Mouse (Mus musculus) limb, embryonic 12.5 days (tissue): ENCODE results near the gene Mthfd1. TPM values are rescaled to one million over a fixed set of nuclear protein-coding genes. Genes with fewer than 3 reads are reported as not detected.
"Not testable (repeated sequence)": the region's sequence is repeated elsewhere in the genome, so short reads cannot be mapped to it uniquely, and the experiment has no call there.

Source experiments
- ATAC-seq: fragments of 200-750 bp; cut with Nextera tagmentation; 2 replicates; pipeline ENCODE4 v1.8.0; 2017; ENCODE audit warnings: low read depth, moderate TSS enrichment; ENCODE audit not compliant: insufficient number of reproducible peaks, insufficient read depth, low FRiP score, low TSS enrichment
- H3K27ac ChIP-seq: fragments of 300-500 bp; sonication (generic); 2 replicates; pipeline ENCODE4 v1.5.1; 2016; ENCODE audit warnings: mild to moderate bottlenecking, moderate library complexity
- H3K27me3 ChIP-seq: fragments of 300-500 bp; sonication (generic); 2 replicates; pipeline ENCODE4 v1.6.1; 2016; ENCODE audit warnings: mild to moderate bottlenecking, moderate library complexity
- H3K36me3 ChIP-seq: fragments of 300-500 bp; sonication (generic); 2 replicates; pipeline ENCODE4 v1.6.1; 2016; ENCODE audit warnings: mild to moderate bottlenecking, moderate library complexity
- H3K4me1 ChIP-seq: fragments of 300-500 bp; sonication (generic); replicated peaks from 2 replicates; pipeline ENCODE4 v1.6.1; 2016
- H3K4me2 ChIP-seq: fragments of 300-500 bp; sonication (generic); 2 replicates; pipeline ENCODE4 v1.6.1; 2016; ENCODE audit warnings: mild to moderate bottlenecking, moderate library complexity
- H3K4me3 ChIP-seq: fragments of 300-500 bp; sonication (generic); replicated peaks from 2 replicates; pipeline ENCODE4 v1.5.1; 2016; ENCODE audit warnings: mild to moderate bottlenecking
- H3K9ac ChIP-seq: fragments of 300-500 bp; sonication (generic); replicated peaks from 2 replicates; pipeline ENCODE4 v1.6.1; 2016; ENCODE audit warnings: mild to moderate bottlenecking, moderate library complexity
- H3K9me3 ChIP-seq: fragments of 300-500 bp; sonication (generic); 2 replicates; pipeline ENCODE4 v1.6.1; 2016; ENCODE audit warnings: mild to moderate bottlenecking, moderate library complexity
- WGBS: fragments of 180-500 bp; shearing (Covaris S2); methylation state at CpG from one replicate; pipeline ENCODE4 v1.1.7; 2016; 5-methylcytosine and 5-hydroxymethylcytosine counted together
- polyA plus RNA-seq: library from polyadenylated mRNA; unstranded; fragments of >200 nt; fragmentation: Nextera tagmentation; extraction: Ambion mirVana; gene quantifications from 2 replicates; pipeline ENCODE4 v1.2.1, GENCODE M21; 2016

Gene Mthfd1
- polyA plus RNA-seq: 81.2 and 83.6 TPM in 2 replicates

DNA sequence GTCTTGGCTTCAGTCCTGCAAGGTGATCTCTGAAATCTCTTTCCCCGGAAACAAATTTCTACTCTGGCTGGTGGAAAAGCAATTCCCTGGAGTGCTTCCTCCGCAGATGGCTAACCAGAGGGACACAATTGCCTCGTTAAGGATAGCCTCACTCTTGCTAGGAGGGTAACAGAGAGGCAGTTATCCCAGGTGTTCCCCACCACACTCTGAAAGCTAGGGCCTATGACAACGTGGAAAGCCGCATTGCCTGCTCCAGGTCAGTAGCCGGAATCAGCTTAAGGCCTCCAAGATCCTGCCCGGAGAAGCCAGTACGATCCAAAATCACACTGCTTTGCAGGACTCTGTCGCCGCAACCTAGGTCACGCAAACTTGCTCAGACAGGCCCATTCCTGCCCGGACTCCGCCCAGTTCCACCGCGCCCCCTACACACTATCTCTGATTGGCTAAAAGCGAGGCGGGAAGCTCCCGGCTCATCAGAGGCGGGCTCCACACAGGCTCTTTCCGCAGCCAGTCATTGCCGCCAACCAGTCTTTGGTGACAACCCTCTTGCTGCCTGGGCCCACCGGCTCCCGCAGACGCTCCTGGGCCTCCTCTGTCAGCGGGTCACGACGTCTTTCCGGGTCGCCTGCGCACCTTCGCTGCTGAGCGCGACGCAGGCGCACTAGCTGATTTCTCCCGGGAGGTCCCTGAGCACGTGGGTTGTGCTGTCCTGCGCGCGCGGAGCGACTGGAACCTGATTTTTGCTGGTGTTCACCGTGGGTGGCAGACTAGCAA, at the start of gene Mthfd1:
Gene Mthfd1 (plus strand): TSS at position 574 of the 774 bp plus-strand sequence.
- no peaks in the 10 kb centered on the region for H3K9me3 ChIP-seq
- 2% methylated on average over 43 of the region's 43 CpGs for WGBS
- H3K4me1 ChIP-seq: 0 out of 2 replicates have a peak, but pooled peaks cover 7% of the 10 kb centered on the region
- H3K9ac ChIP-seq: peak within 1 kb of the TSS; percentile 70
- ATAC-seq: peak; percentile 98
- no peaks in the 10 kb centered on the region for H3K27me3 ChIP-seq
- H3K36me3 ChIP-seq: no peaks in the 10 kb centered on the region
- peak within 1 kb of the TSS; percentile 54 for H3K4me3 ChIP-seq
- H3K4me2 ChIP-seq: peak within 1 kb of the TSS; percentile 84
- peak within 1 kb of the TSS; percentile 78 for H3K27ac ChIP-seq

DNA sequence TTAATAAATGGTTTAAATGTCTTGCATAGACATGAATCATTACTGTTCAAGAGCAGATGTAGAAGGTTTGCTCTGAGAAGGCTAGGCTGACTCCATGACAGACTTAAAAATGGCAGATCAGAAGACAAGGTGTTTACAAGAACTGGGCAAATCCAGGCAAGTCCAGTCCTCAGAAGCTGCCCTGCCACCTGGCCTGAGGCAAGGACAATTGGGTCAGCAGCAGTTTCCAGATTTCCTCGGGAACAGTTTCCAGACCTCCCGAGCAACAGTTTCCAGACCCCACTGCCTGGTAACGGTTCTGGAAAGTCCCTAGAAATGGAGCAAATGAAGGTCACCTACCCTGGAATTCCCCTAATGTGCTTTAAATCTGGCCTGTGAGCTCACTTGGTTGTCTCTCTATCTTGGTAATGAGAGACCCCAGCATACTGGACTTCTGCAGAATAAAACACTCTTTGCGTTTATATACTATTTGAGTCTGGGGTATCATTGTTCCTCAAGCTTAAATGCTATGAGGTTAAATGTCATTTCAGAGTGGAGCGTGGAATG, 45.6 kb upstream of the Mthfd1 start:
- Histone ChIP-seq H3K27me3 (no peaks in the 10 kb centered on the region), H3K4me2 (no peak overlapping the region), H3K9ac (no peak overlapping the region), H3K4me1 (no peaks in the 10 kb centered on the region), H3K36me3 (no peaks in the 10 kb centered on the region), H3K9me3 (no peaks in the 10 kb centered on the region), H3K4me3 (no peak overlapping the region), H3K27ac (no peak overlapping the region)
- 87% methylated on average over 5 of the region's 5 CpGs for WGBS
- ATAC-seq: no peak

DNA sequence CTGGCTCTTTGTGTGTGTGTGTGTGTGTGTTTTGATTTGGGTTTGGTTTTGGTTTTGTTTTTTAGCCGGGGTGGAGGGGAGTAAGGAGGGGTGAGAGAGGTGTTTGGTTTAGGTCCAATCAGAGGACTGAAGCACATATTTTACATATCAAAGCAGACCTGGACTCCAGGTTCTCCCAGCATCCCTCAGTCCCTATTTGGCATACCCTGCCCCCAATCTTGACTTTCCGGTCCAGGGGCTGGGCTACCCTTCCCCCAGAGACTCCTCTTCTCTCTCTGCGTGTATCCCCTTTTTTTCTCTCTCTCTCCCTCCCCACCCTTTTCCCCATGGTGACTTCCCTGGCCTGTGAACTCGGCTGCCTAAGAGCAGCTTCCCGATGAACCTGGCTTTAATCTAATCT, 40.0 kb upstream of the Mthfd1 start:
- H3K9ac ChIP-seq: no peak overlapping the region
- H3K4me2 ChIP-seq: no peak overlapping the region

DNA sequence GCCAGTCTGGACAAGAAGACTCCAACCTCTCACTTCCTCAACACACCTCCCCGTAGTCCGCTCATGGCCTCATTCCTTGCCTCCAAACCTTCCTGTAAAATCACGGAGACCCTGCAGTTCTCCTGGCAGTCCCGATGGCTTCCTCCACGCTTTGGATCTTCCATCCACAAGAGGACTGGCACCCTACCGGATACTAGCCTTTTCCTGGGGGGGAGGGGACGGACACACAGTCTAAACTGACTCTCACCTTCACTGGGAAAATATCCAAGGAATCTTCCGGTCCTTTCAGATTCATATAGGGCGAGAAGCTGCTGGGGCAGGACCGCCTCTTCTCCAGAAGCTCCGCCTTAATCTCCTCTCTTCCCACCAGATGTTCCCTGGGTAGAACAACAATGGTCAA, 38.4 kb upstream of the Mthfd1 start:
- Histone ChIP-seq H3K4me2 (no peak overlapping the region), H3K4me1 (0 out of 2 replicates have a peak, but pooled peaks cover 4% of the 10 kb centered on the region), H3K4me3 (no peak overlapping the region), H3K27me3 (no peaks in the 10 kb centered on the region), H3K9ac (no peak overlapping the region), H3K9me3 (no peaks in the 10 kb centered on the region), H3K27ac (no peak overlapping the region), H3K36me3 (no peaks in the 10 kb centered on the region)
- 70% methylated on average over 11 of the region's 11 CpGs for WGBS
- no peak for ATAC-seq

More for the DNA sequence above, 40.0 kb upstream of the Mthfd1 start:
- H3K4me3 ChIP-seq: no peak overlapping the region
- H3K36me3 ChIP-seq: no peaks in the 10 kb centered on the region
- H3K27ac ChIP-seq: no peak overlapping the region
- no peaks in the 10 kb centered on the region for H3K9me3 ChIP-seq
- no peak for ATAC-seq
- no peaks in the 10 kb centered on the region for H3K27me3 ChIP-seq
- 25% methylated on average over 5 of the region's 5 CpGs for WGBS
- H3K4me1 ChIP-seq: 0 out of 2 replicates have a peak, but pooled peaks cover 4% of the 10 kb centered on the region

DNA sequence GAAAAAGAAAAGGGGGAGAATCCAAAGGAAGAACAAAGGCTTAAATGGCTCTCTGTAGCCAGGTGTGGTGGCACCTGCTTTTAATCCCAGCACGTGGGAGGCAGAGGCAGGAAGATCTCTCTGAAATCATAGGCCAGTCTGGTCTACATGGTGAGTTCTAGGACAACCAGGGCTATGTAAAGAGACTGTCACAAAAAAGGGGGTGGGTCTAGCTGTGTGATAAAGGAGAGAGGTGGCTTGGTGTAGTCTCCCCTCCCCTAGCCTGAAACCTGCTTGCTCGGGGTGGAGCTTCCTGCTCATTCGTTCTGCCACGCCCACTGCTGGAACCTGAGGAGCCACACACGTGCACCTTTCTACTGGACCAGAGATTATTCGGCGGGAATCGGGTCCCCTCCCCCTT, 33.0 kb upstream of the Mthfd1 start:
- not testable (repeated sequence) for H3K4me1 ChIP-seq, H3K36me3 ChIP-seq, H3K9ac ChIP-seq, H3K4me2 ChIP-seq, H3K4me3 ChIP-seq, H3K27ac ChIP-seq, ATAC-seq, H3K9me3 ChIP-seq, H3K27me3 ChIP-seq
- WGBS: 52% methylated on average over 3 of the region's 8 CpGs

DNA sequence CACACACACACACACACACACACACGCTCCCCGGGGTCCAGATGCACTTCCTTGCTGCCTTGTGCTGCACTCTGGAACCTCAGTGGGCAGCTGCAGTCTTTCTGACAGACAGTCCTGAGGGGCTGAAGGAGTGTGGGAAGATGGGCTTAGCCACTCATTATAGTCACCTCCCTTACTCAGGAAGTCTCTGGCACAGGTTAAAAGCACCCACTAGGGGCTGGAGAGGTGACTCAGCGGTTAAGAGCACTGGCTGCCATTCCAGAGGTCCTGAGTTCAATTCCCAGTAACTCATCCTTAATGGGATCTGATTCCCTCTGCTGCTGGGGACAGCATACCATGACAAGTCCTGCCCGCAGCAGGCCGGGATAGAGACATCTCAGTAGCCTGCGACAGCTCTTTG, 24.5 kb upstream of the Mthfd1 start:
- Histone ChIP-seq H3K9ac (no peak overlapping the region), H3K9me3 (no peaks in the 10 kb centered on the region), H3K27me3 (no peaks in the 10 kb centered on the region; the same call in 1 of the 2 replicates), H3K27ac (no peak overlapping the region), H3K4me3 (no peak overlapping the region), H3K4me1 (no peaks in the 10 kb centered on the region), H3K4me2 (no peak overlapping the region), H3K36me3 (no peaks in the 10 kb centered on the region)
- ATAC-seq: no peak
- 79% methylated on average over 6 of the region's 6 CpGs for WGBS

DNA sequence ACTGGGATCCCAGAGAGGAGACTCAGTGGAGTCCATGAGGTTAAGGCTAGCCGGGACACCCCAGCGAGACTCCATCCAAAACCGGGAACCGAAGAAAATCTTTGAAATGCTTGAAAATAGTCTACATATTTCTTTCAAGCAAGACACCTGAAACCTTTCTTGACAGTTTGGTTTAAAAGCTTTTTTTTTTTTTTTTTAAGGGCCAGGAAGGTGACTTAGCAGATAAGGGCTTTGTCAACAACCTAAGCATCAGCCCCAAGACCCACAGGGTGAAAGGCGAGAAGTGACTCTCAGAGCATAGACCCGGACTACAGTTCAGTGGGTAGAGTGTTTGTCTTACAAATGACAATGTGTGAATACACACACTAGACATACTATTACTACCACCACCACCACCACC, 19.8 kb upstream of the Mthfd1 start:
- no peak for ATAC-seq
- no peak overlapping the region for H3K27ac ChIP-seq
- H3K36me3 ChIP-seq: no peaks in the 10 kb centered on the region
- no peak overlapping the region for H3K4me3 ChIP-seq
- no peak overlapping the region for H3K9ac ChIP-seq
- no peak overlapping the region for H3K4me2 ChIP-seq
- no peaks in the 10 kb centered on the region for H3K4me1 ChIP-seq
- no peaks in the 10 kb centered on the region for H3K9me3 ChIP-seq
- WGBS: 89% methylated on average over 6 of the region's 6 CpGs
- no peaks in the 10 kb centered on the region for H3K27me3 ChIP-seq

DNA sequence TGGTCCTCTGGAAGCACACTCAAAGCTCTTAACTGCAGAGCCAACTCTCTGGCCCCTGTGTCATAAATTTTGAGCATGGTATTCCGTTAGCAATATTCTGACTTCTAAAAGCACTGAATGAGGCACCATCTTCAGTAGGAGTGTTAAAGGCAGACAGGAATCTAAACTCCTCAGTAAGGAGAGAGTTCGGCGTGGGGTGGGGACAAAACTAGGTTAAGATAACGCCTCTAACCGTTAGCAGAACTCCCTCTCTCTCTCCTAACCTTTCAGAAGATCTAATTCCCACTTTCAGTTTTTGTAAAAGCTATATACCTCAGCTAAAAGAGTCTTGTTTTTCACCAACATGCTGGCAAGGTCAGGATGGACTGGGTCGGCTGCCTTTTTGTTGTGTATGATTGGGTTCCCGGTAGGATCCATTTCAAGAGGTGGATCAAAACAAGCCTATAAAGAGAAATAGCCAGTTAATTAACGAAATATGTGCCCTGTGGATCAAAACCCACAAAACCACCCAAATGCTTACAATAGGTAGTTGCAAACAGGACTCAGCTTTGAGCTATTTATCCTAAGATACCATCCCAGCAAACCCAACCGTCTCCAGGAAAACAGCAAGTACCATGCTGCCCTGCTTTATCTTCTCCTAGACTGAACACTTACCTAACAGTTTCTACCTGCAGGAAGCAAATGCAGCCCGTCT, 15.8 kb upstream of the Mthfd1 start:
- no peaks in the 10 kb centered on the region for H3K4me1 ChIP-seq
- no peak overlapping the region for H3K4me2 ChIP-seq
- no peaks in the 10 kb centered on the region for H3K9me3 ChIP-seq
- WGBS: 65% methylated on average over 10 of the region's 10 CpGs
- no peak overlapping the region for H3K4me3 ChIP-seq
- ATAC-seq: no peak
- H3K36me3 ChIP-seq: no peaks in the 10 kb centered on the region
- no peaks in the 10 kb centered on the region for H3K27me3 ChIP-seq
- H3K27ac ChIP-seq: no peak overlapping the region
- no peak overlapping the region for H3K9ac ChIP-seq

DNA sequence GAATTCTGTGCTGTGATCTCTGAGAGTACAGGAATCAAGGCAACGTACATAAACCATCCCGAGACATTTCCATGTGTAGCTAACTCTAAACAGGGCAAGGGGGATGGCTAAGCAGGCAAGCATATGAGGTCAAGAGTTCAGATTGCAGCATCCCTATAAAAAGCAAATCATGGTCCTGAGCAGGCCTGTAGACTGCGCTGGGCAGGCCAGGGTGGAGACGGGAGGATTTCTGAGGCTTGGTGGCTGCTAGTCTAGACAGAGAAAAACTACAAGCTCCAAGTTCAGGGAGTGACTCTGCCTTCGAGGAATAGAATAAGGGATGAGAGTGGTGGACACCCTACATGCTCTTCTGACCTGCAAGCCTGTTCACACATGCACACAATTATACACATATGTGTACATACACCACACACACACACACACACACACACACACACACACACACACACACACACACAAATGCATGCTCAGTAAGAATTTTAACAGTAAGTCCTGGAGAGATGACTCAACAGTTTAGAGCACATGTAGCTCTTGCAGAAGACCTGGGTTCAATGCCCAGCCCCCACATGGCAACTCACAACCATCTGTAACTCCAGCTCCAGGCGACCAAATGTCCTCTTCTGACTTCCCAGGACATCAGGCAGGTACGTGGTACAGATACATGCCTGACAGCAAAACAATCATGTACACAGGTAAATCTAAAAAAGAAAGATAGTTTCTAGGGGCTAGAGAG, 15.1 kb upstream of the Mthfd1 start:
- Histone ChIP-seq H3K4me1 (no peaks in the 10 kb centered on the region), H3K9me3 (no peaks in the 10 kb centered on the region), H3K4me2 (no peak overlapping the region), H3K36me3 (no peaks in the 10 kb centered on the region), H3K4me3 (no peak overlapping the region), H3K9ac (no peak overlapping the region), H3K27ac (no peak overlapping the region), H3K27me3 (no peaks in the 10 kb centered on the region)
- 53% methylated on average over 7 of the region's 7 CpGs for WGBS
- no peak for ATAC-seq

DNA sequence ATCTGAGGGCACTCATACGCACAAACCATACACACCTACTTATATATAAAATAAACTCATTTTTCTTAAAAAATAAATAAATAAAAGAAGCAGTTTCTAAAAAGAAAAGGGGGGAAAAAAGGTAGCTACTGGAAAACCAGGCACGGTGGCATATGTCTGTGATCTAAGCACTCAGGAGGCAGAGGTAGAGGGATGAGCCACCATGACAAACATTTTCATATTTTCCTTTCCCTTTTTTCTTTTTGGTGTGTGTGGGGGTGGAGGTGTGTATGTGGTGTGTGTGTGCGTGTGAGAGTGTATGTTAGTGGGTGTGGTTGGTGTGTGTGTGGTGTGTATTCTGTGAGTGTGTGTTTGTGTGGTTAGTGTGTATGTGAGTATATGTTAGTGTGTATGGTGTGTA, 14.4 kb upstream of the Mthfd1 start:
- H3K27me3 ChIP-seq: no peaks in the 10 kb centered on the region
- no peak overlapping the region for H3K9ac ChIP-seq
- H3K27ac ChIP-seq: no peak overlapping the region
- no peak overlapping the region for H3K4me3 ChIP-seq
- no peaks in the 10 kb centered on the region for H3K4me1 ChIP-seq
- no peaks in the 10 kb centered on the region for H3K36me3 ChIP-seq
- H3K9me3 ChIP-seq: no peaks in the 10 kb centered on the region
- 87% methylated on average over 3 of the region's 3 CpGs for WGBS
- H3K4me2 ChIP-seq: no peak overlapping the region
- ATAC-seq: no peak

DNA sequence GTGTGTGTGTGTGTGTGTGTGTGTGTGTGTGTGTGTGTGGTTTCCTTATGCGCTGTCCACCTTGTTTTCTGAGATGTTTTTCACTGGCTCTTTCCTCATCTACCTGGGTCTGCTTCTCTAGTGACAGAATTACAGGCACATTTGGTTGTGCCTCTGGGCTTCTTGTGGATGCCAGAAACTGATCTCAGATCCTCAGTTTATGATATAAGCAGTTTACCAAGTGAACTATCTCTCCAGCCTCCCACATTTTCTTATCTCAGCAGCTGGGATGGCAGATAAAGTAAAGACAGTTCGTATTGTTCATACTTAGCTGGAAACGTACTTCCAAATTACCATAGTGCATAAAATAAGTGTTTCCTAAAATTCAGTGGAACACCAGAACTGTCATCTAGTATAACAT, 14.0 kb upstream of the Mthfd1 start:
- WGBS: 90% methylated on average over 3 of the region's 3 CpGs
- Histone ChIP-seq H3K4me2 (no peak overlapping the region), H3K27ac (no peak overlapping the region), H3K9ac (no peak overlapping the region), H3K4me1 (no peaks in the 10 kb centered on the region), H3K9me3 (no peaks in the 10 kb centered on the region), H3K36me3 (no peaks in the 10 kb centered on the region), H3K4me3 (no peak overlapping the region), H3K27me3 (no peaks in the 10 kb centered on the region)
- ATAC-seq: no peak
